Mouse (Mus musculus): ENCODE data around the gene Kctd4. TPM values are rescaled to one million over a fixed set of nuclear protein-coding genes. Genes with fewer than 3 reads are reported as not detected.
"Not testable (repeated sequence)": the region's sequence is repeated elsewhere in the genome, so short reads cannot be mapped to it uniquely, and the experiment has no call there.

Kctd4 gene
- polyA plus RNA-seq (2012; rRNA removed), result 0.06 TPM in 1 of 2 replicates, not detected in the other

DNA sequence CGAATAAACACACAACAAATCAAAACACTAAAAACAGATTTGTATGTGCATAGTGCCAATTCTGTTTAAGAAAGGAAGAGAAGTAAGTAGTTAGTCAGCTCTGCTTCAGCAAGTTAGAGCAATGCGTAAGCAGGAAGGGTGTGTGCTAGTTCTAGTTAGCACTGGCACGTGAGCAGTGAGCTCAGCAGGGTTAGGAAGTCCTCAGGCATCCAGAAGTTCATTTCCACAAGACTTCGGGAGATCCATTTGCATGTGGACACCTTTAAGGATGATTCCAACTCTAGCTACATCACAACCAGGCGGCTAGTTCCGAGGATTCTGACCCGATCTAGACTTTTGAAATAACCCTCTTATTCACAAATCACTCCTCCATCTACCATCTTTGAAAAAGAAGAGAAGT, at the start of gene Kctd4:
TSS of gene Kctd4 (plus strand) at position 244 of the 400 bp plus-strand sequence.
- Histone ChIP-seq H3K27ac (ENCODE audit: control insufficient read depth, insufficient read depth, low read depth, low read length) (no peak within 1 kb of the TSS), H3K4me3 (ENCODE audit: control insufficient read depth, low read depth, low read length) (no peak within 1 kb of the TSS), H3K27me3 (ENCODE audit: control insufficient read depth, insufficient read depth, low read length) (no peaks in the 10 kb centered on the region), H3K4me1 (ENCODE audit: control insufficient read depth, insufficient read depth, low read length) (no peaks in the 10 kb centered on the region), H3K36me3 (ENCODE audit: control insufficient read depth, insufficient read depth, low read length) (no peaks in the 10 kb centered on the region)
- TF ChIP-seq CTCF (IDR thresholded peaks at IDR 0.05; ENCODE audit: control insufficient read depth, insufficient read depth, insufficient replicate concordance, low read depth, low read length), result no peak
- no peak for TF ChIP-seq POLR2A (IDR thresholded peaks at IDR 0.05; ENCODE audit: control insufficient read depth, low read depth, low read length)

DNA sequence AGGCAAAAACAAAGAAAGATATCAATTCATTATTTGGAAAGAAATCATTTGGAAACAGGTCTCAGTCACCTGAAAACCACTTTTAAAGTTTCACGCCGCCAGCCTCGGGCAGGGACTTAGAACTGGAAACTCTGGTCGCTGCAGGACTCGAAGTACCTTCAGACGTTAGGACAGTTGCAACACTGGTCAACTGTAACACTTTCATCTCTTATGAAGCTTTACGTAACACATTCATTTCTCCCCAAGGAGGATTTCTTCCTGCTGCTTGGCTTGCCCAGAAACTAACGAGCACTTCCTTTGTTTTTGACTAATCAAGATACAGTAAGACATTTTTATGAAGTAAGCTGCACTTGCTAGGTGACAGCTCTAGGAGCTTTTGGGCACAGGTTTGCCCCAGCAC, 47.9 kb upstream of the Kctd4 start:
- H3K36me3 ChIP-seq (ENCODE audit: control insufficient read depth, insufficient read depth, low read length), result peaks cover 2% of the 10 kb centered on the region; the same call in 1 of the 2 replicates
- H3K27ac ChIP-seq (ENCODE audit: control insufficient read depth, insufficient read depth, low read depth, low read length), result no peak overlapping the region
- no peak overlapping the region for H3K4me3 ChIP-seq (ENCODE audit: control insufficient read depth, low read depth, low read length)
- no peaks in the 10 kb centered on the region for H3K4me1 ChIP-seq (ENCODE audit: control insufficient read depth, insufficient read depth, low read length)
- TF ChIP-seq CTCF (IDR thresholded peaks at IDR 0.05; ENCODE audit: control insufficient read depth, insufficient read depth, insufficient replicate concordance, low read depth, low read length) (no peak), POLR2A (IDR thresholded peaks at IDR 0.05; ENCODE audit: control insufficient read depth, low read depth, low read length) (no peak)
- H3K27me3 ChIP-seq (ENCODE audit: control insufficient read depth, insufficient read depth, low read length), result no peaks in the 10 kb centered on the region

DNA sequence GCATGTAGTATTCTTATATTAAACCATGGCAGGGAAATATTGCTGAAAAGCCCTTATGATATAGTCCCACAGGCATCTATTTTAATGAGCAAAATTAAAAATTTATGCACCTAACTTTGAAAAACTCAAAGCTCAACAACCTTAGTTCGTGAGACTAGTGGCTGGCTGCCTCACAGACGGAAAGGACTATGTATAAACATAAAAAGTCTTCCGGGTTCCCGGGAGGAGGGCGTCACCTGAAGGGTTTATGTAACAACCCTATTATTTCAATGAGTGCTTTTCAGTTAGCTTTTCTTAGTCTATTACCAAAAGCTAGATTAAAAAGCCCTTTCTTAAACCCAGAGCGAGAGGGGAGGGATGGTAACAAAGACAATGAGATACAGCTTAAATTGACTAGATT, 42.8 kb upstream of the Kctd4 start:
- no peaks in the 10 kb centered on the region for H3K4me1 ChIP-seq (ENCODE audit: control insufficient read depth, insufficient read depth, low read length)
- no peak overlapping the region for H3K4me3 ChIP-seq (ENCODE audit: control insufficient read depth, low read depth, low read length)
- TF ChIP-seq POLR2A (IDR thresholded peaks at IDR 0.05; ENCODE audit: control insufficient read depth, low read depth, low read length) (no peak), CTCF (IDR thresholded peaks at IDR 0.05; ENCODE audit: control insufficient read depth, insufficient read depth, insufficient replicate concordance, low read depth, low read length) (no peak)
- no peaks in the 10 kb centered on the region for H3K27me3 ChIP-seq (ENCODE audit: control insufficient read depth, insufficient read depth, low read length)
- H3K27ac ChIP-seq (ENCODE audit: control insufficient read depth, insufficient read depth, low read depth, low read length), result no peak overlapping the region
- no peaks in the 10 kb centered on the region for H3K36me3 ChIP-seq (ENCODE audit: control insufficient read depth, insufficient read depth, low read length)

DNA sequence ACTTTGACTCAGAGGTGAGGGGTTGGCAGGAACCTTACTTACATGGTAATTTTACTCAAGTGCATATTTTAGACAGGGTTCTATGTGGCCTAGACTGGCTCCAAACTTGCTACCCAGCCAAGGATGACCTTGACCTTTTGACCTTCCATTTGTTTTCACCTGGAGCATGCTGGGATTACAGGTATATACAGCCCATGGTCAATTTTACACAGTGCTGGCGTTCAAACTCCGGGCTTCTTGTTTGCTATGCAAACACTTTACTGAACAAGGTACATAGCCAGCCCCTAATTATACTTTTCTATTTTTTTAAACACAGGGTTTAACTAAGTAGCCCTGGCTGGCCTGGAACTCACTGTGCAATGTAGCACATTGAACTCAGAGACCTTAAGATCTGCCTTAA, 42.1 kb upstream of the Kctd4 start:
- Histone ChIP-seq H3K27me3 (ENCODE audit: control insufficient read depth, insufficient read depth, low read length) (no peaks in the 10 kb centered on the region), H3K27ac (ENCODE audit: control insufficient read depth, insufficient read depth, low read depth, low read length) (no peak overlapping the region), H3K4me1 (ENCODE audit: control insufficient read depth, insufficient read depth, low read length) (no peaks in the 10 kb centered on the region), H3K4me3 (ENCODE audit: control insufficient read depth, low read depth, low read length) (no peak overlapping the region), H3K36me3 (ENCODE audit: control insufficient read depth, insufficient read depth, low read length) (no peaks in the 10 kb centered on the region)
- TF ChIP-seq CTCF (IDR thresholded peaks at IDR 0.05; ENCODE audit: control insufficient read depth, insufficient read depth, insufficient replicate concordance, low read depth, low read length), result no peak
- no peak for TF ChIP-seq POLR2A (IDR thresholded peaks at IDR 0.05; ENCODE audit: control insufficient read depth, low read depth, low read length)

DNA sequence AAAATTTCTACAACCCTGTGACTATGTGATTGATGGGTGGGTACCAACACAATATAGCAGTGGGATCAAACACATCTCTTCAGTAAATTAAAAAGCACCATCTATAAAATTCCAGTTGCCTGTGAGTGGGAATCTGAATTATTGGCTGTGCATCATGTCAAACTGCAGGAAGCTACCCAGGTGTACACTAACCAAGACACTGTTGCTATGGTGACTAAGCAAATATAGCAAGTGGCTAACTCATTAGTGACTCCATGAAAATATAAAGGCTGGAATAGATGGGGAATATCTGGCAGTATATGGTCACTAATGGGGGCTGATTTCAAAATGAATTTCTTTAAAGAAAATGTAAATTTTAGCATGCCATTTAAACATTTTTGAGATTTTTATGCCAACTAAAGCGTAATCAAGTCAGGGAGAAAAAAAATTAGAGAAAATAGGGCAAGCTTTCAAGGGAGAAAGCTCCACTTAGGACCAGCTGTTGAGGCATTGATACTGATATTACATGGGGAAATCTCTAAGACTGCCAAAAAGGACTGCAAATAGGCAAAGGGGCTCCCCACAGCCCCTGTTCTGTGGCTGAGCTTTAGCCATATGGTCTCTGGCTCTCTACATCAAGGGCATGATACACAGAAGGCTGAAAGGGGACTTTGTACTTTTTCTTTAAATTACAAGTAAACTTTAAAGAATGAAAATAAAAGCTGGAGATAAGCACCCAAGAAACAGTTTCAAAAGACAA, 31.3 kb upstream of the Kctd4 start:
- Histone ChIP-seq H3K27me3 (ENCODE audit: control insufficient read depth, insufficient read depth, low read length) (no peaks in the 10 kb centered on the region), H3K27ac (ENCODE audit: control insufficient read depth, insufficient read depth, low read depth, low read length) (no peak overlapping the region), H3K36me3 (ENCODE audit: control insufficient read depth, insufficient read depth, low read length) (no peaks in the 10 kb centered on the region), H3K4me1 (ENCODE audit: control insufficient read depth, insufficient read depth, low read length) (no peaks in the 10 kb centered on the region), H3K4me3 (ENCODE audit: control insufficient read depth, low read depth, low read length) (no peak overlapping the region)
- TF ChIP-seq CTCF (IDR thresholded peaks at IDR 0.05; ENCODE audit: control insufficient read depth, insufficient read depth, insufficient replicate concordance, low read depth, low read length) (no peak), POLR2A (IDR thresholded peaks at IDR 0.05; ENCODE audit: control insufficient read depth, low read depth, low read length) (no peak)

DNA sequence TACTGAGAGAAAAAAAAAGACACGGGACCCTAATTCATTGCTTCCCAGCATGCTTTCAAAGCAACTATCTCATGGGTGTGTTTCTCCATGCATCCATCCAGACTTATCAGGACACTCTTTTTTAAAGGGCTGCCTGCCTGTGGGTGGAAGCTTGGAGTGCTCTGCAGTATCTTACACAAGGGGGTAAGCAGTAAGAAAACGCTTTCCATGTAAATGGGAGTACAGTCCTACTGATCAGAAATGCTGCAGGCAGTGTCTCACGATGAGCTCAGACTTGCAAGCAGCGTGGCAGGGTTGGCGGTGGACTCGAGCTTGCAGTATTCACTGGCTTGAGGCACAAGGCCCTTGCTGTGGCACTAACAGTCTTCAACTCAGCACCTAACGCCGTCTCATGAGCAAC, 25.1 kb upstream of the Kctd4 start:
- H3K27me3 ChIP-seq (ENCODE audit: control insufficient read depth, insufficient read depth, low read length); H3K4me3 ChIP-seq (ENCODE audit: control insufficient read depth, low read depth, low read length); H3K4me1 ChIP-seq (ENCODE audit: control insufficient read depth, insufficient read depth, low read length); H3K36me3 ChIP-seq (ENCODE audit: control insufficient read depth, insufficient read depth, low read length); H3K27ac ChIP-seq (ENCODE audit: control insufficient read depth, insufficient read depth, low read depth, low read length): not testable (repeated sequence)

DNA sequence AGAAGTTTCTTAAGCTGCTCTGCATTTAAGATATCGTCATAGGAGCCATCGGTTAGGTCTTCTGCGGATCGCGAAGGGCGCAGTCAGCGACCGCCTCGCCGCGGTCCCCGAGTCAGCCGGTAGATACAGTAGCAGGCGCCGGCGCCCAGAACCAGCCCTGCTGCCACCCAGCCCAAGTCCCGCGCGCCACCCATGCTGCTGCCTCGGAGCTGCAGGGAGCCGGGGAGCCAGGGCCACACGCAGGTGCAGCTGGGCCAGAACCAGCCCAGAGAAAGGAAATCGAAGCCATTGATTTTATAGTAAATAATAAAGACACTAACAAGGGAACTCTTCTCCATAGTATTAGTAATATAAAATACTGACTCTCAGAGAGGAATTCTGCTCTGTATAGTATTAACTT, 23.5 kb upstream of the Kctd4 start:
- Histone ChIP-seq H3K4me1 (ENCODE audit: control insufficient read depth, insufficient read depth, low read length) (no peaks in the 10 kb centered on the region), H3K4me3 (ENCODE audit: control insufficient read depth, low read depth, low read length) (no peak overlapping the region), H3K36me3 (ENCODE audit: control insufficient read depth, insufficient read depth, low read length) (no peaks in the 10 kb centered on the region), H3K27ac (ENCODE audit: control insufficient read depth, insufficient read depth, low read depth, low read length) (no peak overlapping the region), H3K27me3 (ENCODE audit: control insufficient read depth, insufficient read depth, low read length) (no peaks in the 10 kb centered on the region)
- TF ChIP-seq CTCF (IDR thresholded peaks at IDR 0.05; ENCODE audit: control insufficient read depth, insufficient read depth, insufficient replicate concordance, low read depth, low read length) (no peak), POLR2A (IDR thresholded peaks at IDR 0.05; ENCODE audit: control insufficient read depth, low read depth, low read length) (no peak)

DNA sequence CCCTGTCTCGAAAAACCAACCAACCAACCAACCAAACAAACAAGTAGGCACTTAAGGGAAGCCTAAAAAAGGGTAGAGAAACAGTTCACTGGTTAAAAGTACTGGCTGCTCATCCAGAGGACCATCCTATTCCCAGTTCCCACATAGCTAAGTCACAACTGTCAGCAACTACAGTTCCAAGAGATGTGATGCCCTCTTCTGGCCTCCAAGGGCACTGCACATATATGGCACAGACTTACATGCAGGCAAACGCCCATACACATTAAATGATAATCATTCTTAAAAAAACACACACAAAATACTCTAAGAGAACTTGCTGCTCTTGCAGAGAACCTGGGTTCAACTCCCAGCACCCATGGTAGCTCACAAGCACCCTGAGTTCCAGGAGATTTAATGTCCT, 20.4 kb upstream of the Kctd4 start:
- Histone ChIP-seq H3K27ac (ENCODE audit: control insufficient read depth, insufficient read depth, low read depth, low read length) (no peak overlapping the region), H3K27me3 (ENCODE audit: control insufficient read depth, insufficient read depth, low read length) (no peaks in the 10 kb centered on the region), H3K36me3 (ENCODE audit: control insufficient read depth, insufficient read depth, low read length) (no peaks in the 10 kb centered on the region), H3K4me1 (ENCODE audit: control insufficient read depth, insufficient read depth, low read length) (no peaks in the 10 kb centered on the region), H3K4me3 (ENCODE audit: control insufficient read depth, low read depth, low read length) (no peak overlapping the region)
- TF ChIP-seq CTCF (IDR thresholded peaks at IDR 0.05; ENCODE audit: control insufficient read depth, insufficient read depth, insufficient replicate concordance, low read depth, low read length) (no peak), POLR2A (IDR thresholded peaks at IDR 0.05; ENCODE audit: control insufficient read depth, low read depth, low read length) (no peak)
